Mouse (Mus musculus) stomach, embryonic 15.5 days (tissue): ENCODE results near the gene Lpcat4. TPM values are rescaled to one million over a fixed set of nuclear protein-coding genes. Genes with fewer than 3 reads are reported as not detected.

Source experiments
- ATAC-seq: fragments of 200-750 bp; cut with Nextera tagmentation; 2 replicates; pipeline ENCODE4 v1.8.0; 2017; ENCODE audit warnings: low read depth, moderate number of reproducible peaks, moderate TSS enrichment; ENCODE audit not compliant: insufficient read depth, low FRiP score
- H3K27ac ChIP-seq: fragments of 300-500 bp; sonication (generic); 2 replicates; pipeline ENCODE4 v1.5.1; 2015; ENCODE audit warnings: mild to moderate bottlenecking, inconsistent platforms
- H3K27me3 ChIP-seq: fragments of 300-500 bp; sonication (generic); replicated peaks from 2 replicates; pipeline ENCODE4 v1.6.1; 2015; ENCODE audit warnings: inconsistent platforms
- H3K36me3 ChIP-seq: fragments of 300-500 bp; sonication (generic); 2 replicates; pipeline ENCODE4 v1.6.1; 2015; ENCODE audit warnings: inconsistent platforms
- H3K4me1 ChIP-seq: fragments of 300-500 bp; sonication (generic); 2 replicates; pipeline ENCODE4 v1.6.1; 2015; ENCODE audit warnings: inconsistent platforms
- H3K4me2 ChIP-seq: fragments of 300-500 bp; sonication (generic); 2 replicates; pipeline ENCODE4 v1.6.1; 2015; ENCODE audit warnings: mild to moderate bottlenecking, inconsistent platforms
- H3K4me3 ChIP-seq: fragments of 300-500 bp; sonication (generic); replicated peaks from 2 replicates; pipeline ENCODE4 v1.5.1; 2015; ENCODE audit warnings: inconsistent platforms
- H3K9ac ChIP-seq: fragments of 300-500 bp; sonication (generic); 2 replicates; pipeline ENCODE4 v1.6.1; 2015; ENCODE audit warnings: inconsistent platforms
- H3K9me3 ChIP-seq: fragments of 300-500 bp; sonication (generic); 2 replicates; pipeline ENCODE4 v1.6.1; 2016; ENCODE audit warnings: inconsistent platforms
- WGBS: fragments of 180-500 bp; shearing (Covaris S2); methylation state at CpG from one replicate; pipeline ENCODE4 v1.1.7; 2015; 5-methylcytosine and 5-hydroxymethylcytosine counted together
- polyA plus RNA-seq: library from polyadenylated mRNA; unstranded; fragments of >200 nt; fragmentation: Nextera tagmentation; extraction: Ambion mirVana; gene quantifications from 2 replicates; pipeline ENCODE4 v1.2.1, GENCODE M21; 2015

Gene Lpcat4
- polyA plus RNA-seq, 1 experiment from 2014 or later = 27.0 TPM

DNA sequence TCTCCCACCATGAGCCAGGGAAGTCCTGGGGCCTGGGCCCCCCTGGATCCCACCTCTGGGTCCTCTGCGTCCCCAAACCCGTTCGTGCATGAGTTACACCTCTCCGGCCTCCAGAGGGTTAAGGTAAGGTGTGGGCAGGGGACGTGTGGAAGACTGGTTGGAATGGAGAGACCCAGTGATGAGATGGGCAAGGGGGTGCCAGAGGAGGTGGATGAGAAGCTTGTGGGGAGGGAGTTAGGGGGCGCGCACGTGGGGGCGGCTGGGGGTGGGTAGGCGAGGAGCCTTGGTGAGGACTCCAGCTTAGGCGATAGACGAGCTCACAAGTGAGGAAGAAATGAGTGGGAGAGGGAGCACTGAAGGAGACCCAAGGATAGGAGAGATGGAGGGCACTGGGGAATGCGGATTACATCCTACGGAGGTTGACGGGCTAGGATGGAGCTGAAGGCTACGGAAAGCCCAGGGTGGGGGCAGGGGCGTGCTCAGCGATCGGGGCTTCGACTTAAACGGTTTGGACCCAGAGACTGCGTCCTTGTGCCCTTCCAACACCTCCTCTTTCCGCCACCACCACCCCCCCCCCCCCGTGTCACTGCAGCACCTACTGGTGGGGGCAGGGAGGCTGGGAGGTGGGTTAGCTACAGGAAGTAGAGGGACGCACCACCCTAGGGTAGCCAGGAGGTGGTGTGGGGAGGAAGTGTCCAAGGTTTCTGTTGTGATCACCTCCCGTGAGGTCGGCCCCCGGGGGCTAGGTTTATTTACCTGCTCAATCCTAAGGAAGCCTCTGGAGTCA is 860 bp downstream of the Lpcat4 start:
- no peaks in the 10 kb centered on the region for H3K9me3 ChIP-seq
- H3K36me3 ChIP-seq = no peaks in the 10 kb centered on the region
- under 1% methylated on average over 19 of the region's 28 CpGs for WGBS
- H3K27ac ChIP-seq = peak overlapping the region; percentile 95
- peak overlapping the region; percentile 90 for H3K4me3 ChIP-seq
- H3K9ac ChIP-seq = peak overlapping the region; percentile 59
- H3K4me2 ChIP-seq = peak overlapping the region; percentile 85
- peaks cover 20% of the 10 kb centered on the region; the same call in 1 of the 2 replicates for H3K4me1 ChIP-seq
- no peaks in the 10 kb centered on the region for H3K27me3 ChIP-seq
- ATAC-seq = peak; percentile 20; the same call in 1 of the 2 replicates

DNA sequence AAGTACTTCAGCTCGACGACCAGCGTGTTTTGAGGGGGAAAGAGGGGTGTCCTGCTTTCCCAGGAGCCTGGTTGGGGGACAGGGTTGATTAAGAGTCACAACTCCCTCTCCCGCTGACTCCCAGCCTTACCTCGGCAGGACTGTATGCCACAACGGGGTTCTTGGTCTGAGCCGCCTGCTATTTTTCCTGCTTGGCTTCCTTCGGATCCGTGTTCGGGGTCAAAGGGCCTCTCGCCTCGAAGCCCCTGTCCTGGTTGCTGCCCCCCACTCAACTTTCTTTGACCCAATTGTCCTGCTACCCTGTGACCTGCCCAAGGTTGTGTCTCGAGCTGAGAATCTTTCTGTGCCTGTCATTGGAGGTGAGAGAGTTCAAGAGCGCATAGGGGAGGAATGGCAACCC is 2.5 kb downstream of the Lpcat4 start:
- H3K9ac ChIP-seq = no peak overlapping the region
- WGBS = 74% methylated on average over 14 of the region's 14 CpGs

DNA sequence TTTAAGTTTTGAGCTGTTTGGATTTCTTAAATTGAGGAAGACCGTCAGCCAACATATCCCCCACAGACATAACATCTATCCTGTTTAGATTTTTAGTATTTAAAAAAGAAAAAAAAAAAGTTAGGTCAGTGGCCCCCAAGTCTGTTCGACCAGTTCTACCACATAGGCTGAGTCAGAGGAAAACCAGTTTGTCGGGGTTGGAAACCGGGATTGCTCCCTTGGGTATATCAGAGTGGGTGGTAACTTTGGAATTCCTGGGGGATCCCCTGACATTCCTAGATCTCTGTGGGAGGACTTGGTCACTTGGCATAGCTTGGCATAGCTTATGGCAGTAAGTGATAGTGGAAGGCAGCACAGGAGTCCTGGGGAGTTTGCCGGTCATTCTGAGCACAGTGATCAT is 6.0 kb downstream of the Lpcat4 start:
- Histone ChIP-seq H3K9ac (no peak overlapping the region), H3K27ac (peak overlapping the region; percentile 18; the same call in 1 of the 2 replicates), H3K9me3 (no peaks in the 10 kb centered on the region), H3K4me3 (no peak overlapping the region), H3K27me3 (no peaks in the 10 kb centered on the region), H3K36me3 (no peaks in the 10 kb centered on the region; the same call in 1 of the 2 replicates), H3K4me2 (no peak overlapping the region), H3K4me1 (peaks cover 20% of the 10 kb centered on the region)
- ATAC-seq = peak; percentile 38; the same call in 1 of the 2 replicates
- WGBS = 70% methylated on average over 5 of the region's 5 CpGs

More for the DNA sequence above, 2.5 kb downstream of the Lpcat4 start:
- Histone ChIP-seq H3K4me2 (no peak overlapping the region), H3K27me3 (no peaks in the 10 kb centered on the region), H3K27ac (no peak overlapping the region), H3K4me3 (no peak overlapping the region), H3K4me1 (peaks cover 25% of the 10 kb centered on the region), H3K9me3 (no peaks in the 10 kb centered on the region), H3K36me3 (no peaks in the 10 kb centered on the region; the same call in 1 of the 2 replicates)
- no peak for ATAC-seq

DNA sequence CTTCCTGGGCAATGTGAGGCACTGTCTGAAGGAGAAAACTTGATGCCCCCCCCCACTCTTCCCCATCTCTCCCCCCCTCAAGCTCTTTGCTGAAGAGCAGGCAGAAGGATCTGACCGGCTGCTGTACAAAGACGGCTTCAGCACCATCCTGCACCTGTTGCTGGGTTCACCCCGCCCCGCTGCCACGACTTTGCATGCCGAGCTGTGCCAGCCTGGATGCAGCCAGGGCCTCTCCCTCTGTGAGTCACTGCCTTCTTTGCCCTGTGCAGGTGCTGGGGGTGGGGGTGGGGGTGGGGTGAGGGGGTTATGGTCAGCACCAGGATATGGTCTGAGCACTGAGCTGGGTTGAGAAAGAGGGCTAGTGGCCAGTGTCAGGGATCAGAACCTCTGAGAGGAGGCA is 6.9 kb downstream of the Lpcat4 start:
- ATAC-seq = peak; percentile 37

DNA sequence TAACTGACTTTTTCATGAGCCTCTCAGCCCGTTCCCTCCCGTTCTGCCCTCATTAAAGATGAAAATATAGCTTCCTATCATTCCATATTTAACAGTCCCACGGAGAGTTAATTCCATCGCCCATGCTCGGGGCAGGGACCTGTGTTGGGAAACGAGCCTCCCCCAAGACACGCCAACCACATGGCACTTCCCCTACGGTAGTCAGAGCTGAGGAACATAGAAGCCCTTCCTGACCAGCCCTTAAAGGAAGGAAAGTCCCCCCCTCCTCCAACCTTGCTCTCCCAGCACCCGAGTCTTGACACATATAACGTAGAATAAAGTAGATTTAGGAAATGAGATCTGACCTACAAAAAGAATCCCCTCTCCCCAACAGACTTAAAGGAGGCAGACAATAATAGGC is 8.1 kb downstream of the Lpcat4 start:
- Histone ChIP-seq H3K4me3 (no peak overlapping the region), H3K9ac (no peak overlapping the region), H3K36me3 (no peaks in the 10 kb centered on the region; the same call in 1 of the 2 replicates), H3K9me3 (no peaks in the 10 kb centered on the region), H3K4me1 (peaks cover 12% of the 10 kb centered on the region; the same call in 1 of the 2 replicates), H3K4me2 (no peak overlapping the region), H3K27me3 (no peaks in the 10 kb centered on the region), H3K27ac (no peak overlapping the region)
- 80% methylated on average over 10 of the region's 10 CpGs for WGBS
- ATAC-seq = no peak

More for the DNA sequence above, 6.9 kb downstream of the Lpcat4 start:
- H3K4me3 ChIP-seq = no peak overlapping the region
- no peak overlapping the region for H3K4me2 ChIP-seq
- H3K27ac ChIP-seq = no peak overlapping the region
- WGBS = 78% methylated on average over 6 of the region's 6 CpGs
- H3K9ac ChIP-seq = no peak overlapping the region
- H3K36me3 ChIP-seq = no peaks in the 10 kb centered on the region; the same call in 1 of the 2 replicates
- peaks cover 12% of the 10 kb centered on the region; the same call in 1 of the 2 replicates for H3K4me1 ChIP-seq
- H3K9me3 ChIP-seq = no peaks in the 10 kb centered on the region
- H3K27me3 ChIP-seq = no peaks in the 10 kb centered on the region

DNA sequence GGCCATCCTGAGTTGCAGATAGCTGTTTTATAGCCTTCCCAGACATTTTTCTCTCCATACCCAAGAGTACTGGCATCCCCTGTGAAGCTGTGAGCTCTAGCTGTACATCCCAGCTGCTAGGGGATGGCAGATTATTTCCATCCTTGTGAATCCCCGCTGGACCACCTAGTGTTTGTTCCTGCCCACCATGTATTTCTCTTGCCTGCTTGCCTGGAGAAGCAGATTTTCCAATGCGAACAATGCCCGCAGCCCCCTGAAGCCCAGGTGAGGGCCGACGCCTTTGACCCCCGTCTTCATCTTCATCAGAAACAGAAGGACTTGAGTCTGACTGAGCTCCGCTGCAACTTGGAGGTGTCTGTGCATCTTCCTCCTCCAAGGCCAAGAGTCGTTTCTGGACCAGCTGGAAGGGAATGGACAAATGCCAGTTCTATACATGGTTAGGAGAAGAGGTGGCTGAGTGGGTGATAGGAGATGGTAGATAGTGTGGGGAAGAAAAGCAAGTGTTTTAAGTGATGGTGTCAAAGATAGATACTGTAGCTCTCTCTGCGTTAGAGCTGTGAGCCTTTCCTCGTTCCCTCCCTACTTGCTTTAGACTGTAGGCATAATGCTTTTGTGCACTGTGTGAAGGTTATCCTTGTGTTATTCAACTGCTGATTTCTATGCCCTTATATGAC is 10.6 kb downstream of the Lpcat4 start:
- Histone ChIP-seq H3K27ac (no peak overlapping the region), H3K4me2 (no peak overlapping the region), H3K27me3 (no peaks in the 10 kb centered on the region), H3K4me3 (no peak overlapping the region), H3K9ac (no peak overlapping the region), H3K4me1 (peaks cover 5% of the 10 kb centered on the region; the same call in 1 of the 2 replicates), H3K36me3 (no peaks in the 10 kb centered on the region; the same call in 1 of the 2 replicates), H3K9me3 (no peaks in the 10 kb centered on the region)
- WGBS = 86% methylated on average over 10 of the region's 10 CpGs
- no peak for ATAC-seq

DNA sequence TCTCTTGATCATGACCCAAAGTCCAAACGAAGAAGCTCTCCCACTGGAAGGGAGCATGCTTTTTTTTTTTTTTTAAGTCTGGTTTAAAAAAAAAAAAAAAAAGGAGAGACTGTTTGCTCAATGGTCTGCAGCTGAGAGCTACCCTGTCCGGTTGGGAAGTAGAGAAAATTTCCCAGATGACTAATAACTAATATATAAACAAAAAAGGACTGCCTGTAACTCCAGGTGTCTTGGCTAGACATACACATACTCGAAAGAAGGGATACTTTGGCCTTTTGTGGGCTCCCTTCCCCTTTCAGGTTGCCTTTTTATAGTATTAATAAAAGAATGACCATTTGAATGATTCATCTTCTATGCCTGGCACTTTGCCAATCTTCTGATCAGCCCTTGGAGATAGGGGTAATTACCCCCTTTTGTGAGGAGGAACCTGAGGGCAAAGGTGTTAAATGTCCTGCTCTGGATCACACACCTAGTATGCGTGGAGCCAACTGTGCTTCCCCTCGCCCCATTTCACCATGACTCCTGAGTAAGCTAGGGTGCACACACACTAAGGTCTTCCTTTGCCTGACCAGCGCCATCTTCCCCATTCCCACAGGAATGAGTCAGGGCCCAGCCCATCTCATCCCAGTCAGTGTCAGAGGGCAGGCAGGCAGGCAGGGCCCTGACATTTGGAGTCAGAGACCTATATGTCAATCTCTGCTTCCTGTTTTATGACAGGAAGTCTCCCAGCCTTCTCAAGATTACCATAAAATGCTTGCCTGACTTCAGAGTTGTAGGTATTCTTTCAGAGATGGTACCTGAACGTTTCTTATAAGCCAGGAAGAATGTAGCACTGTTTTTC is 15.6 kb downstream of the Lpcat4 start:
- H3K36me3 ChIP-seq = no peaks in the 10 kb centered on the region
- ATAC-seq = peak; percentile 32; the same call in 1 of the 2 replicates

DNA sequence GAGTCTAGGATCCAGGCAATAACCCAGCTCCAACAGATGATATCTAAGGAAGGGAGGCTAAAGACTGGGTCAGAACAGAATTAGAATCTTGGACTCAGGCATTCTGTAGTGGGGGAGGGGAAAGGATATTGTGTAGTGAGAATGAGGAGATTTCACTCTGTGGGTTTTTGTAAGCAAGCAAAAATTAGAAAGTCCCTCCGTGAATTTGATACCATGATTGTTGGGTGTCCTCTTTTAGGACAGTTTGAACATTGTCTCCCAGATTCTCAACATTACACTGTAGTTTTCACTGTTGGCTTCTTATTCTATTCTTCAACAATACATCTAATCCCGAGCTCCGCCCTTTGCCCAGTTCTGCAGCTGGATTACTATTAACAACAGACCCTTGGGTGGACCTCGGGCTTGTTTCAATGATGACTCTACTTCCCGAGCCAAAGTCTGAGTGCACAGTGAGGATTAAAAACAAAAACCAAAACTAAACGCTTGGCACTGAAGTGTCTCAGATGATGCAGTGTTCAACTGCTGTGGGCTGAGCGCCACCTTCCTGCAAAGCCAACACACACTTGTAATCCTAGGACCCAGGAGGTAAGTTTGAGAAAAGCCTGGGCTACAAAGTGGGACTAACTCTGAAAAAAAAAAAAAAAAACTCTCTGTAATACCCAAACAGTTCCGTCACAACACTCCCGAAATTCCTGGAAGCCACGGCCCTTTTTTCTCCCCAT is 20.1 kb downstream of the Lpcat4 start, which contains the start of gene Nutm1:
Gene Nutm1, minus strand, starts transcription at position 51 of the 722 bp plus-strand sequence.
- WGBS = 70% methylated on average over 10 of the region's 10 CpGs
- Histone ChIP-seq H3K27ac (no peak within 1 kb of the TSS), H3K9ac (no peak within 1 kb of the TSS), H3K4me3 (no peak within 1 kb of the TSS), H3K36me3 (no peaks in the 10 kb centered on the region), H3K27me3 (no peaks in the 10 kb centered on the region; the same call in 1 of the 2 replicates), H3K4me1 (peaks cover 10% of the 10 kb centered on the region), H3K9me3 (no peaks in the 10 kb centered on the region), H3K4me2 (no peak within 1 kb of the TSS)
- ATAC-seq = no peak

More for the DNA sequence above, 15.6 kb downstream of the Lpcat4 start:
- Histone ChIP-seq H3K27me3 (no peaks in the 10 kb centered on the region; the same call in 1 of the 2 replicates), H3K9ac (no peak overlapping the region), H3K27ac (no peak overlapping the region), H3K4me2 (no peak overlapping the region), H3K4me3 (no peak overlapping the region), H3K9me3 (no peaks in the 10 kb centered on the region), H3K4me1 (no peaks in the 10 kb centered on the region)
- 52% methylated on average over 7 of the region's 7 CpGs for WGBS

DNA sequence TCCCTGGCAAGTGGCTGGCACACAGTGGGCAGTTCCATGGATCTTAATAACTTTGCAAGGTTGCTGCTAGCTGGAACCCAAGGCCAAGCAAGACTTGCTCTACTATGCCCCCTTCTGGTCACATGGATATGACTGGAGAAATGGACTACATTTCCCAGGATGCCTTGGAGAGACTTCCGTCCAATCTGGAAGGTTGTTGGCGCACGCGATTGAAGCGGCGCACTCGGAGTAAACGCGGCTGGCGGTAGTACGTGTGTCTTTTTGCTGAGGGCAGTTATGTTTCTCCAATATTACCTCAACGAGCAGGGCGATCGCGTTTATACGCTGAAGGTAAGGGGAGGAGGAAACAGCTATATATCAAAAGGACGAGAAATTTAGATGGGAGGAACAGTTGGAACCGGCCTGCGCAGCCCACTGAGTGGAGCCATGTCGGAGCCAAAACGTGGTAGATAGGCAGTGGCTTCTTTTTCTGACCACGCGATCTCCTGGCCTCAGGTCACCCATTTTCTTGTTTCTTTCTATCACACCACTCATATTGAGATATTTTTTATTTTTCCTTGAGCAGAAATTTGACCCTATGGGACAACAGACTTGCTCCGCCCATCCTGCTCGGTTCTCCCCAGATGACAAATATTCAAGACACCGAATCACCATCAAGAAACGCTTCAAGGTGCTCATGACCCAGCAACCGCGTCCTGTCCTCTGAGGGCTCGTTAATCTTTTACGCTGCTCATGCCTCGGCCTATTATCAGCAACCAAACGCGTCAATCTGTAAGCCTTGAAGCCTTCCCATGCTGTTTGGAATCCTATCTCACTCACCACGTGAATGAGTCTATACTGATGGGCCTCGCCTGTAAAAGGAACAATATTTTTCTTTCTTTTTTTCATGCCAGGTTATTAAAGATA is 22.7 kb downstream of the Lpcat4 start, which contains the start of gene Nop10:
Gene Nop10, plus strand, starts transcription at position 179 of the 906 bp plus-strand sequence.
- peak; percentile 60; the same call in 1 of the 2 replicates for ATAC-seq
- Histone ChIP-seq H3K4me3 (peak within 1 kb of the TSS; percentile 57), H3K4me2 (peak within 1 kb of the TSS; percentile 68), H3K36me3 (no peaks in the 10 kb centered on the region), H3K27ac (peak within 1 kb of the TSS; percentile 74), H3K27me3 (no peaks in the 10 kb centered on the region), H3K9ac (peak within 1 kb of the TSS; percentile 33), H3K4me1 (peaks cover 10% of the 10 kb centered on the region), H3K9me3 (no peaks in the 10 kb centered on the region)
- WGBS = under 1% methylated on average over 36 of the region's 36 CpGs

DNA sequence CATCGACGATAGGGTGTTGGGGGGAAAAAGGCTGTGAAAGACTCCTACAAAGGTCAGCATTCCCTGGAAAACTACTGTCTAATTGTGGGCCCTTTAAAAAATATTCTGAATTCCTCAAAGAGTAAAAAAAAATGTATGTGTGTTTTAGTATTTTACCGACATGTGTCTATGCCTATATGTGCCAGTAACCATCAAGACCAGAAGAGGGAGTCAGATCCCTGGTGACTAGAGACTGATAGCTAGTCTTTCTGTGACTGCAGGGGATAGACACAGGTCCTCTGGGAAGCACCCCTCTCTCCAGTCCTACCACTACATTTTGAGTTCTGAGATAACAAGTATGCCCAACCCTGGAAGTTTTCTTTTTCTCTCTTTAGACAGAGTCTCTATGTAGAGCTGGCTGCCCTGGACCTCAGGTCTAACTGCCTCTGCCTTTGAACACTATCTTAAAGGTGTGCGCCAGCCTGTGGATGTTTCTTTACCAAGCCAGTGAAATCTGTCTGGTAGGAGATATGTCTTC is 23.6 kb downstream of the Lpcat4 start:
- peak overlapping the region; percentile 68 for H3K4me2 ChIP-seq
- no peaks in the 10 kb centered on the region for H3K36me3 ChIP-seq
- H3K27me3 ChIP-seq = no peaks in the 10 kb centered on the region
- 35% methylated on average over 4 of the region's 4 CpGs for WGBS
- peak overlapping the region; percentile 57 for H3K4me3 ChIP-seq
- H3K27ac ChIP-seq = no peak overlapping the region
- no peaks in the 10 kb centered on the region for H3K9me3 ChIP-seq
- ATAC-seq = no peak
- peaks cover 10% of the 10 kb centered on the region for H3K4me1 ChIP-seq
- H3K9ac ChIP-seq = peak overlapping the region; percentile 33; the same call in 1 of the 2 replicates
